Mouse (Mus musculus) heart, postnatal 10 days (tissue): ENCODE data around the gene Galm. TPM values are rescaled to one million over a fixed set of nuclear protein-coding genes. Genes with fewer than 3 reads are reported as not detected.
"Not testable (repeated sequence)": the region's sequence is repeated elsewhere in the genome, so short reads cannot be mapped to it uniquely, and the experiment has no call there.

Source experiments
- DNase-seq, 2 experiments: peaks; one replicate each; pipeline ENCODE4 v3.0.0; 2021
- intact Hi-C: fragments of 180-260 bp; cut with DNase I; formaldehyde crosslinking; loops from one replicate; pipeline ENCODE4 v1.15.1; 2025
- total RNA-seq, 2 experiments: library from RNA; stranded (reverse); gene quantifications; 2 replicates each; pipeline ENCODE4 v1.2.3; 2021

Gene Galm
- total RNA-seq, 2 experiments from 2014 or later, result 8.0 to 9.2 TPM

DNA sequence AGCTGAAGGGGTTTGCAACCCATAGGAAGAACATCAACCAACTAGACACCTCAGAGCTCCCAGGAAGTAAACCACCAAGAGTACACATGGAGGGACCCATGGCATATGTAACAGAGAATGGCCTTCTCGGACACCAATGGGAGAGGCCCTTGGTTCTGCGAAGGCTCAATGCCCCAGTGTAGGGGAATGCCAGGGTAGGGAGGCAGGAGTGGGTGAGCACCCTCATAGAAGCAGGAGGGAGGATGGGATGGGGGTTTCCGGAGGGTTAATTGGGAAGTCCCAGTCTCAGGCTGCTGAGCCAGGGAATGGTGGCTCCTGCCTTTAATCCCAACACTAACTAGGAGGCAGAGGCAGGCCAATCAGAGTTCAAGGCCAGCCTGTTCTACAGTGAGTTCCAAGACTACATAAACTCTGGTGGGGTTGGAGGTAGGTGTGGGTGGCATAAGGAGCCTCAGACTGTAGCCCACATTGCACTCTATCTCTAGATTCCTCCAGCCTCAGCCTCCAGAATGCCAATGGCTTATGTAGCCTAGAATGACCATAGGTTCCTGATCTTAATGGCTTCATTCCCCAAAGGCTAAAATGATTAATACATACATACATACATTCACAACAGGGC lies 72.0 kb downstream of the Galm start:
- no peak for DNase-seq
- intact Hi-C loops, result loop anchor here (10.0 kb wide), 1 partner anchor 534 kb away; no protein-coding TSS in a partner anchor

DNA sequence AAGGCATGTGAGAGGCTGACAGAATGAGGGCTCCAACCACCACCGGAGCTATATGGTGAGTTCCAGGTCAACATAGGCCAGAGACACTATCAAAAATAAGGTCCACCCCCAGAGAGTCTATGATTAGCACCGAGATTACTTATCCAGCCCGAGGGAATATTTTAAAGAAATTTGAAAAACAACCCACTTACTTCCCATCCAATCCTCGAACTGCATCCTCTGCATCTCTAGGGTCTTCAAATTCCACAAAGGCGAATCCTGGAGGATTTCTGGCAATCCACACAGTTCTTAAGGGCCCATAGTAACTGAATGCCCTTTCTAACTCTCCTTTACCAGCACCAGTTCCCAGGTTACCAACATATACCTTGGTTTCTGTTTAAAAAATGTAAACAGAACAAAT lies 78.4 kb downstream of the Galm start:
- intact Hi-C loops, result loop anchor here (2.0 kb wide), 1 partner anchor 19 kb away; the partner anchor contains the start of gene Gemin6
- DNase-seq, result no peak

DNA sequence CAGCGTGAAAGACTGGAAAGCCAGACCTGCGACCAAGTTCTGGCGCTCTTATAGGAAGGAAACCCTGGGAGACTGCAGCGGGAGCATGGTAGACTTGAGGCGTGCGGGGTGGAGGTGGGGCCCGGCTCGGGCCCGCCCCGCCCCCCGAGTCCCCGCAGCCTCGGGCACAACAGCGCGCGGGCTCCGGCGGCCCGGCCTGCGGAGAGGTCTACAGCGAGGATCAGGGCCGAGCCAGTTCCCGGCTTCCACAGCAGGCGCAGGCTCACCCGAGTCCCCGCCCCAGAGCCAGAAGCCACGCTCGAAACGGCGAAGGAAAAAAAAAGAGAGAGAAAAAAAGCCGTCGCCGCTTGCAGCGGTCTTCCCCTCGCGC lies 79.0 kb downstream of the Galm start:
- no peak for DNase-seq
- intact Hi-C loops, result loop anchor here (2.0 kb wide), 1 partner anchor 19 kb away; the partner anchor contains the start of gene Gemin6

DNA sequence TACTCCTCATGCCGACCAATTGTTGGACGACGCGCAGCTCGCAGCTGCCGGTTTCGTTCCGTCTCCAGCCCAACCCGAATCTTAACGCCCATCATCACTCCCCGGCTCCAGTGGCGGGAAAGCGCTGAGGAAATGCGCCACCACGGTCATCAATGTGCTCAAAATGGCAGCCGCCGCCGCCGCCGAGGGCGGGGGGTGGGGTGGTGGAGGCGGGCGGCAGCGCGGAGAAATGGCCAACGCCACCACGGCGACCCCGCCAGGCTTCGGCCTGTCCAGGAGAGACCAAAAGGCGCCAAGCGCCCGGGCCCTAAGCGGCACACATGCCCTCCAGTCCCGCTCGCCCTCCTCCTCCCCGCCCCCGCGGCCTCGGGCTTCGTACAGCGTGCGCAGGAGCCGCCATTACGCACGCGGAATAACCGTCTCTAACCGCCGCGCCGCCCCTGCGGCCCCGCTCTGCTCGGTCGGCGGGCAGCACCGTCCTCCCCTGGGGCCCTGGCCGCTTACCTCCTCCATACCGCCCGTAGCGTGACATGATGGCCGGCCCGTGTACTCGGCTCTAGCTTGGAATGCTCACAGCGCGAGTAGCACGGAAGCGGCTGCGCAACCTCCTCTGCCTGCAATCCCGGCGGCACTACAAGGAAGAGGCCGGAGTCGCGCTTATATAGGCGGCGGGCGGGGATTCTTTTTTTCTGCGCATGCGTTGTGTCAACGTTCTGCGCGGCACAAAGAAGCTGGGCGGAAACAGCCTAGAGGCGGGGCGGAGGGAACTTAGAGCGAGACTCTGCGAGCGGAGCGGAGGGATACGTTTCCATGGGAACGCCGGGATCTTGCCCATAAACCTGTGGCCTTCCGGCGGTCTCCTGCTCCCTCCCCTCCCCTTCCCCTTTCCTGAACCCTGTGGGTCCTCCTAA lies 79.7 kb downstream of the Galm start, which contains the start of the genes Srsf7 and Ttc39d:
Srsf7 (minus strand) TSS at position 637 of the 911 bp plus-strand sequence.
Ttc39d (plus strand) TSS at position 790 of the 911 bp plus-strand sequence.
- DNase-seq, result peak; percentile 99
- intact Hi-C loops, result loop anchor here (2.0 kb wide), 1 partner anchor 18 kb away; the partner anchor contains the start of gene Gemin6

DNA sequence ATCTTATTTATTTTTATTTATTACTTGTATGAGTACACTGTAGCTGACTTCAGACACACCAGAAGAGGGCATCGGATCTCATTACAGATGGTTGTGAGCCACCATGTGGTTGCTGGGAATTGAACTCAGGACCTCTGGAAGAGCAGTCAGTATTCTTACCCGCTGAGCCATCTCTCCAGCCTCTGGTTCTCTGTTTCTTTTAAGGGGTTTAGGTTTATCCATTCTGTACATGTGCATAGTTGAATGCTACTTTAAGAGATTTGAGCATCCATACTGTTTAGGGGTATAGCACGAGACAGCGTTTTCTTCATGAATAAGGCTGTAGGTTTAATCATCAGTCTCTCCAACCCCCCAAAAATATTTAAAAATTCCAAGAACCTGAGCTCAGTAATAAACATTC lies 86.7 kb downstream of the Galm start:
- intact Hi-C loops, DNase-seq: not testable (repeated sequence)

DNA sequence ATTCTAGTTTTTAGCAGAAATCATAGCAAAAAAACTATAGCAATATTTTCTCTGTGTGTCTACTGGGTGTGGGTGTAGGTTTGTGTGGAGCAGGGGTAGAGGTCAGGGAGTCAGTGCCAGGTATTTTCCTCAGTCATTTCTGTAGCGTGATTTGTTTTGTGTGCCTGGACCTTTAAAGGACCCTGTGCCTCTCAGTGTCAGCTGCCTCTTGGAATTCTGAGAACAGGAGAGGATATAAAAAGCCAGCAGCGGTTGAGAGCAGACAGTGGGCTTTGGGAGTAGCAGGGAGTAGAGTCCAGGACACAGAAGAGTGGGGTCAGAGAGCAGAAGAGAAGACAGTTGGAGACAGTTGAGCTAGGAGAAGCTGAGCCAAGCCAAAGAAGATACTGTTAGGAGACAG lies 92.9 kb downstream of the Galm start:
- no peak for DNase-seq
- intact Hi-C loops, result no loop called here

DNA sequence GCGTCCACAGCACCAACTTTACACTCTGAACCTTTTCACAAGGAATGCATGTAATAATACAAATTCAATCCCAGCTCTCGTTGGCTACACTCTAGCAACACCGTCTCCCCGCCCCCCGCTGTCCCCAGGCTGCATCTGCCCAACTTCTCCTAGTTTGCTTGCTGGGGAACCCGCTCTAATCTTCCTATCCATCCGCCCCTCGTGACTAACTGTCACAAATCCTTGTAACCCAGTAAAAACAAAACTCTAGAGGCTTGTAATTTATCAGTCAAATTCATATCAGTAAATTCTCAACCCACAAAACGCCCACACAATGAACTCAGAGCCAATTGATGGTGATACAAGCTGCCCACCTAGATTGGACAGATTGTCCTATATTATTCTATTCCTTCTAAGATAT lies 93.9 kb downstream of the Galm start:
- intact Hi-C loops, result no loop called here

DNA sequence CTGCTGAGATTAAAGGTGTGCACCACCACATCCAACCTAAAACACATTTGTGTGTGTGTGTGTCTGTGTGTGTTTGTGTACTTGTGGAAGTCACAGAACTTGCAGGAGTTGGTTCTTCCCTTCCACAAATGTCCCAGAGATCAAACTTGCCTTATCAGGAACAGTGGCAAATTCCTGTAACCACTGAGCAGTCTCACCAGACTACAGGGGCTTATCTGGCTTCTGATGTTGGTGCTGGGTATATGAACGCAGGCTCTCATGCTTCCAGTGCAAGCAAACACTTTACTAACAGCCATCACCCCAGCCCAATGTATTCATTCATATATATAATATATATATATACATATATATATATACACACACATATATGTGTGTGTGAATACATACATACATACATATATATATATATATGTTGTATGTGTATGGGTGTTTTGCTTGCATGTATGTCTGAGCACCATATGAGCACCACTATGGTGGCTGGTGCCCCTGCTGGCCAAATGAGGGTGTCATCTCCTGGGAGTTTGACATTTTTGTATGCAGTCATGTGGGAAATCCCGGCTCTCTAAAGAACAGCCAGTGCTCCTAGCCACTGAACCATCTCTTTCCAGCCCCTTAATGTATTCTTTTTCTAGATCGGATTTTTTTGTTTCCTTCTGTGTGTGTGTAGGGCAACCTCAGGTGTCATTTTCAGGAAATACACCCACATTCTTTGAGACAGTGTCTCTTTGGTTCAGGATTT lies 94.8 kb downstream of the Galm start:
- intact Hi-C loops, result no loop called here
- no peak for DNase-seq

More for the DNA sequence above, 93.9 kb downstream of the Galm start:
- DNase-seq, result no peak

DNA sequence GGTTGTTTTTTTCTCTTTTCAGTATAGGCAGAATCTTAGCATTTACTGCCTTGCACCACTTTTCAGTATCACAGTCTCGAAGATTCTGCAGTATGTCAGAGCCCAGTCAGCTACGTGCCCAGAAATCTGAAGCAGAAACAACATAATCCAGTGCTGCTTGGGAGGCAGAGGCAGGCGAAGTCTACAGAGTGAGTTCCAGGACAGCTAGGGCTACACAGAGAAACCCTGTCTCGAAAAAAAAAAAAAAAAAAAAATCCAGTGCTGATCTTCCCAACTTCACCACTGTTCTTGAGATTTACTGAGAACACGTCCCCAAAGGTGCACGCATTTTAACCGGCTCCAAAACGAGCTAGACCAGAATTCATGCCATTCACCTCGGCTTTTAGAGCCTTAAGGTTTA lies 96.6 kb downstream of the Galm start:
- no peak for DNase-seq
- intact Hi-C loops, result loop anchor here (2.0 kb wide), 1 partner anchor 17 kb away; the partner anchor contains the start of genes Srsf7 and Ttc39d

DNA sequence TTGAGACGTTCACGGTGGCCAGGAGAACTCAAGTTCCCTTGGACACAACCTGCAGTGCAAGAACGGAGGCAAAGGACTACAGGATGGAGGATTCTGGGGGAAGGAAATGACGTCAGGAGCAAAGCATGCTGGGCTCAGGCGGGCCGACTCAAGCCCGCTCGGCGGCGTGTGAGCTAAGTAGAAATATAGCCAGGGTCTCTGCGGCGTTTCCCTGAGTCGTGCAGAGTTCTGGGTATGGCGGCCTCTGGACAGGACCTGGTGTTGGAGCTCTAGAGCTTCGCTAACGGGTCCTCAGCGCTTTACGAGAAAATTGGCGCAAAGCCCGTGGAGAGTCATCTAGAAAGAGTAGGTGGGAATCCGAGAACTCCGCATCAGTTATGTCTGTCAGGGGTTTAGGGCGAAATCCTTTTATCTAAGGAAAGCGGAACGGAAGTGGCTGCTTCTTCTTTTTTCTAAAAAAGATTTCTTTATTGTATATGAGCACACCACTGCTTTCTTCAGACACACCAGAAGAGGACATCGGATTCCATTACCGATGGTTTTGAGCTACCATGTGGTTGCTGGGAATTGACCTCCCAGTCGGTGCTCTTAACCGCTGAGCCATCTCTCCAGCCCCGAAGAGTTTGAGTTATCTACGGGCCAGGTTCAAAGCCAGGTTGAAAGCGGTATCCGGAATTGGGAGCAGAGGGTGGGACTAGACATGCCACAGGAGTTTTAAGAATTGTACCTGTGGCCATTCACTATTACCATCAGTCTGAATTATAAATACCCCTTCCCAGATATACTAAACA lies 97.2 kb downstream of the Galm start, which contains the start of gene Gemin6:
Gemin6 (plus strand) TSS at position 116 of the 791 bp plus-strand sequence.
- intact Hi-C loops, result loop anchor here (2.0 kb wide), 1 partner anchor 18 kb away; the partner anchor contains the start of genes Srsf7 and Ttc39d
- DNase-seq, result peak; percentile 90 to 91

DNA sequence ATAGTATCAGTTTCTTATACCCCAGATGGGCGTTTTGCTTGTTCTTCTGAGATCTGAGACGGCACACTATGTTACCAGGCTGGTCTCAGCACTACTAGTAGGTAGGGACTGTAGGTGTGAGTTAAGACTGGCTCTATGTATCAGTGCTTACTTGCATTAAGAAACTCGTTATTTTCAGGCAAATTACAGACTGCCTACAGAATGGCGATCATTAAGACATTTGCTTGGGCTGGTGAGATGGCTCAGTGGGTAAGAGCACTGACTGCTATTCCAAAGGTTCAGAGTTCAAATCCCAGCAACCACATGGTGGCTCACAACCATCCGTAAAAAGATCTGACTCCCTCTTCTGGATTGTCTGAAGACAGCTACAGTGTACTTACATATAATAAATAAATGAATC lies 97.9 kb downstream of the Galm start:
- not testable (repeated sequence) for DNase-seq
- intact Hi-C loops, result loop anchor here (2.0 kb wide), 1 partner anchor 18 kb away; the partner anchor contains the start of genes Srsf7 and Ttc39d

DNA sequence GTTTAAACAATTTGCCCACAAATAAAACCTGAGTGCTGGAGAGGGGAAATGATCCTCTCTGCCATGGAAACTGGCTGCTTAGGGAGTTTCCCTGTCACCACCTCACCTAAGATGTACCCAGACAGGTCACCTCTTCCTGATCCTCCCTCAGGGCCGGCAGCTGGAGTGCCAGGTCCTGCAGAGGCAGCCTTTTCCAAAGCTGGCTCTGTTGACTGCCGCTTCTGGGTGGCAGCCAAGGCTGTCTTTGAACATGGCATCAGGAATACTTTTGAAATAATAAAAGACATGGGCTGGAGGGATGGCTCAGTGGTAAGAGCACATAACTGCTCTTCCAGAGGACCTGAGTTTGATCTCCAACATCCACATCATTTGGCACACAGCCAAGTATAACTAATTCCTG lies 102.1 kb downstream of the Galm start:
- DNase-seq, result peak; percentile 49 to 50
- intact Hi-C loops, result no loop called here

DNA sequence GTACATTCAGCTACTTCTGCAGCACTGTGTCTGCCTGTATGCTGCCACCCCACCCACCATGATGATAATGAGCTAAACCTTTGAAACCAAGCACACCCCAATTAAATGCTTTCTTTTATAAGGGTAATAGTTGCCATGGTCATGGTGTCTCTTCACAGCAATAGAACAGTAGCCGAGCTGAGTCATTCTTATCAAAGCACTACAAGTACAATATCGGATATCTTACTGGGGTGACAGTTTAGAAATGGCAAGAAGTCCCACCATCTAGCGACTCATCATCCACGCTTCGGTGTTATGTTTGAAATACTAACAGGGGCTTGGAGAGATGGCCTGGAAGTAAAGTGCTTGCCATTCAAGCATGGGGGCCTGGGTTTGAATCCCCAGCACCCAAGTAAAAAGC lies 106.6 kb downstream of the Galm start:
- intact Hi-C loops, result no loop called here

DNA sequence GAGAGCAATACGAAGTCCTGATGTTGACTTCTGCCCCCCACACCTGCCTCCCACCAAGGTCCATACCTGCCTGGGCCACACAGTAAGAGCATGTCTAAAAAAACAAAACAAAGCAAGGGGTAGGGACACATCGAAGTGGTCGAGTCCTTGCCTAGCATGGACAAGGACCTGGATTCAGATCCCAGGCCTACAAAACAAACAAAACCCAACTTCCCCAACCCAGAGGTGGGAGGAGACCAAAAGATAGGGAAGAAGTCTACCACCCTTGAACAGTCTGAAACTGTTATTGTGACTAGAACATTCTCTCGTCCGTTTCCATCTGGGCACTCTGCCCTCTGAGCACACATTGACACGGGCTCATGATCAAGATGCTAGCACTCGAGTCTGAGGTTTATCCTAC lies 107.1 kb downstream of the Galm start:
- no peak for DNase-seq
- intact Hi-C loops, result no loop called here

More for the DNA sequence above, 106.6 kb downstream of the Galm start:
- no peak for DNase-seq

Other genes starting within 250 kb of the Galm start
- gene Atl2, start 231.3 kb upstream of the Galm start, total RNA-seq, result 10 to 100 TPM; 29.7 to 35.6 TPM
- gene Hnrnpll, start 65.1 kb upstream of the Galm start, total RNA-seq, result 10 to 100 TPM; 36.3 to 37.8 TPM
- gene Srsf7, start 79.8 kb downstream of the Galm start, total RNA-seq, result 10 to 100 TPM; 59.9 to 72.8 TPM
- not detected for gene Ttc39d, start 80.0 kb downstream of the Galm start, total RNA-seq
- 1 to 10 TPM; 4.9 TPM for gene Gemin6, start 97.0 kb downstream of the Galm start, total RNA-seq
- 10 to 100 TPM in 1 of 2 experiments, 1 to 10 TPM in 1; 9.9 to 12.0 TPM for gene Morn2, start 162.7 kb downstream of the Galm start, total RNA-seq
- 1 to 10 TPM; 7.5 to 8.7 TPM for gene Dhx57, start 163.0 kb downstream of the Galm start, total RNA-seq
- 1 to 10 TPM in 1 of 2 experiments, under 1 TPM in 1; 0.86 to 1.6 TPM for gene Arhgef33, start 179.9 kb downstream of the Galm start, total RNA-seq
- 1 to 10 TPM; 1.1 to 2.5 TPM for gene Gm10190, start 246.1 kb downstream of the Galm start, total RNA-seq